In the genomic region with DNA sequence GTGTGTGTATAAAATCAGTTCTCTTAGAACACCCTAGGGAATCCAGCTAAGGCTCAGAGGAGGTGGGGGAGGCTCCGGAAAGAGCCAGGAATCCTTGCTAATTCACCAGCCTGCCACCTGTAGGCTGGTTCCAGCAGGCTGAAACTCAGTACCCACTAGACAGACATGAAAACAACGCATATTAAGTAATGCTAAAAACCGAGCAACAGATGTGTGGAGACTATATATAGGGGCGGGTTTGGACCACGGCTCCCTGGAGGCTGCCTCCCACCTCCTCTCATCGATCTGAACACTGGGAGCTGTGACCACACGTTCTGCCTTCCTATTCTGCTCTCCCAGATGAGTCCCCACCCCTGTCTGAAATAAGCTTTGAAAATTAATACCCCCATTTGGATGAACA, we compare ENCODE assay signal across 11 mouse cellular contexts. TPM values are rescaled to one million over a fixed set of nuclear protein-coding genes. Genes with fewer than 3 reads are reported as not detected.
DNase-seq lines count a peak whose midpoint lies in the region; ATAC-seq lines count a peak whose summit lies in the region.
"Had no signal": no experiment of that assay in that cellular context is flagged by ENCODE, and none has a peak within 500 bp of the region (broad histone marks: within the 10 kb centered on the region; RNA-seq: fewer than 3 reads in every experiment).

No protein-coding gene starts in this region.

- no peaks in the 10 kb centered on the region for H3K36me3 ChIP-seq in forebrain, embryonic 14.5 days (ENCODE audit: control insufficient read depth, insufficient read depth, low read length)
- no peaks in the 10 kb centered on the region for H3K36me3 ChIP-seq in forebrain, embryonic 12.5 days (replicated peaks)
- H3K36me3 ChIP-seq in hindbrain, embryonic 11.5 days (ENCODE audit: control insufficient read depth, insufficient read depth, low read length): no peaks in the 10 kb centered on the region
- no peaks in the 10 kb centered on the region for H3K36me3 ChIP-seq in midbrain, embryonic 11.5 days (ENCODE audit: control insufficient read depth, insufficient read depth, low read length)

- no peak for ATAC-seq in forebrain, embryonic 14.5 days
- no peak for ATAC-seq in forebrain, embryonic 12.5 days (ENCODE audit: low FRiP score)
- no peak for ATAC-seq in hindbrain, embryonic 11.5 days (ENCODE audit: low FRiP score)
- ATAC-seq in midbrain, embryonic 11.5 days (ENCODE audit: low FRiP score): no peak
- ATAC-seq in megakaryocyte progenitor cell, adult 5-6 weeks (replicated peaks; ENCODE audit: poor library complexity): no peak

- no peak overlapping the region for H3K9ac ChIP-seq in forebrain, embryonic 14.5 days (ENCODE audit: low read length)
- H3K9ac ChIP-seq in forebrain, embryonic 12.5 days: no peak overlapping the region
- no peak overlapping the region for H3K9ac ChIP-seq in hindbrain, embryonic 11.5 days (ENCODE audit: low read depth, low read length)
- no peak overlapping the region for H3K9ac ChIP-seq in midbrain, embryonic 11.5 days (ENCODE audit: low read length)

- peaks cover 24% of the 10 kb centered on the region for H3K27me3 ChIP-seq in forebrain, embryonic 14.5 days (replicated peaks; ENCODE audit: control insufficient read depth, insufficient read depth, low read length)
- peaks cover 54% of the 10 kb centered on the region for H3K27me3 ChIP-seq in forebrain, embryonic 12.5 days
- H3K27me3 ChIP-seq in hindbrain, embryonic 11.5 days (ENCODE audit: control insufficient read depth, insufficient read depth, low read length): peaks cover 10% of the 10 kb centered on the region
- H3K27me3 ChIP-seq in midbrain, embryonic 11.5 days (ENCODE audit: control insufficient read depth, insufficient read depth, low read length): peaks cover 22% of the 10 kb centered on the region

- 9% methylated on average over 7 of the region's 7 CpGs for WGBS in forebrain, embryonic 14.5 days
- 8% methylated on average over 7 of the region's 7 CpGs for WGBS in forebrain, embryonic 12.5 days
- 14% methylated on average over 7 of the region's 7 CpGs for WGBS in hindbrain, embryonic 11.5 days
- 10% methylated on average over 7 of the region's 7 CpGs for WGBS in midbrain, embryonic 11.5 days

- H3K4me3 ChIP-seq in forebrain, embryonic 14.5 days (ENCODE audit: low read depth, low read length): peak overlapping the region; percentile 4; the same call in 1 of the 2 replicates
- H3K4me3 ChIP-seq in forebrain, embryonic 12.5 days (replicated peaks): no peak overlapping the region
- H3K4me3 ChIP-seq in hindbrain, embryonic 11.5 days (ENCODE audit: low read depth, low read length): no peak overlapping the region
- H3K4me3 ChIP-seq in midbrain, embryonic 11.5 days (ENCODE audit: low read depth, low read length): no peak overlapping the region

- H3K27ac ChIP-seq in forebrain, embryonic 14.5 days (ENCODE audit: low read depth, low read length): no peak overlapping the region
- no peak overlapping the region for H3K27ac ChIP-seq in forebrain, embryonic 12.5 days
- H3K27ac ChIP-seq in hindbrain, embryonic 11.5 days (ENCODE audit: low read depth, low read length): no peak overlapping the region
- H3K27ac ChIP-seq in midbrain, embryonic 11.5 days (ENCODE audit: low read depth, low read length): no peak overlapping the region

- 0 out of 2 replicates have a peak, but pooled peaks cover 2% of the 10 kb centered on the region for H3K4me1 ChIP-seq in forebrain, embryonic 14.5 days (ENCODE audit: control insufficient read depth, insufficient read depth, low read length)
- peaks cover 8% of the 10 kb centered on the region; the same call in 1 of the 2 replicates for H3K4me1 ChIP-seq in forebrain, embryonic 12.5 days
- peaks cover 2% of the 10 kb centered on the region; the same call in 1 of the 2 replicates for H3K4me1 ChIP-seq in hindbrain, embryonic 11.5 days (replicated peaks; ENCODE audit: control insufficient read depth, insufficient read depth, low read length)
- peaks cover 7% of the 10 kb centered on the region; the same call in 1 of the 2 replicates for H3K4me1 ChIP-seq in midbrain, embryonic 11.5 days (ENCODE audit: control insufficient read depth, insufficient read depth, low read length)

- H3K9me3 ChIP-seq in forebrain, embryonic 14.5 days (replicated peaks; ENCODE audit: control insufficient read depth, low read length): no peaks in the 10 kb centered on the region
- H3K9me3 ChIP-seq in forebrain, embryonic 12.5 days: no peaks in the 10 kb centered on the region
- no peaks in the 10 kb centered on the region for H3K9me3 ChIP-seq in hindbrain, embryonic 11.5 days (ENCODE audit: control insufficient read depth, low read length)
- H3K9me3 ChIP-seq in midbrain, embryonic 11.5 days (ENCODE audit: control insufficient read depth, low read length): no peaks in the 10 kb centered on the region

- peak; percentile 39 for DNase-seq in forebrain, embryonic 14.5 days (ENCODE audit: low spot score)
- DNase-seq in ES-CJ7 (ENCODE audit: low read depth, low spot score): peak; percentile 14
- DNase-seq in hindbrain, embryonic 11.5 days (ENCODE audit: low spot score): peak; percentile 15
- DNase-seq in midbrain, embryonic 11.5 days (ENCODE audit: low spot score, missing footprints): peak; percentile 86
- DNase-seq in urinary bladder, postnatal 25 days (ENCODE audit: low spot score): no peak
- DNase-seq in natural killer cell, adult 2 months (ENCODE audit: low spot score in 2 of 2): no peak
- DNase-seq: heart, postnatal 36 days had no signal

- H3K4me2 ChIP-seq in forebrain, embryonic 14.5 days (ENCODE audit: low read length): peak overlapping the region; percentile 85
- H3K4me2 ChIP-seq in forebrain, embryonic 12.5 days: no peak overlapping the region
- peak overlapping the region; percentile 5; the same call in 1 of the 2 replicates for H3K4me2 ChIP-seq in hindbrain, embryonic 11.5 days (replicated peaks; ENCODE audit: low read depth, low read length)
- no peak overlapping the region for H3K4me2 ChIP-seq in midbrain, embryonic 11.5 days

RNA-seq across cellular contexts. Expression of a gene that starts 1.8 kb away (rescaled TPM):
- polyA plus RNA-seq in forebrain, embryonic 14.5 days (2014; fragmentation: Nextera tagmentation; extraction: Ambion mirVana): 2.6 and 4.5 TPM in 2 replicates
- polyA plus RNA-seq in forebrain, embryonic 12.5 days (2016; fragmentation: Nextera tagmentation; extraction: Ambion mirVana): 2.8 and 5.4 TPM in 2 replicates
- 1.6 and 2.4 TPM in 2 replicates for polyA plus RNA-seq in hindbrain, embryonic 11.5 days (2014; fragmentation: Nextera tagmentation; extraction: Ambion mirVana)
- polyA plus RNA-seq in midbrain, embryonic 11.5 days (2014; fragmentation: Nextera tagmentation; extraction: Ambion mirVana): 2.2 and 3.4 TPM in 2 replicates
- total RNA-seq in megakaryocyte progenitor cell, adult 5-6 weeks (2015): not detected in 2 replicates
- total RNA-seq in megakaryocyte progenitor cell, adult 5-6 weeks (2017): not detected in 2 replicates
- total RNA-seq: heart, postnatal 36 days; liver, adult 2 months; neutrophil, adult 5-6 weeks had no signal

Comparison
In these comparisons a context has a peak if more than half of its experiments do, and no peak if none do; other contexts are left out.
1. H3K4me2 ChIP-seq: peak in forebrain, embryonic 14.5 days (single experiment) and hindbrain, embryonic 11.5 days (single experiment); none in forebrain, embryonic 12.5 days (single experiment) and midbrain, embryonic 11.5 days (single experiment).
2. DNase-seq: peak in forebrain, embryonic 14.5 days (single experiment), ES-CJ7 (single experiment), hindbrain, embryonic 11.5 days (single experiment) and midbrain, embryonic 11.5 days (single experiment); none in urinary bladder, postnatal 25 days (single experiment) and natural killer cell, adult 2 months (0 of 2).